ENCODE assay signal across 9 mouse cellular contexts in the genomic region with DNA sequence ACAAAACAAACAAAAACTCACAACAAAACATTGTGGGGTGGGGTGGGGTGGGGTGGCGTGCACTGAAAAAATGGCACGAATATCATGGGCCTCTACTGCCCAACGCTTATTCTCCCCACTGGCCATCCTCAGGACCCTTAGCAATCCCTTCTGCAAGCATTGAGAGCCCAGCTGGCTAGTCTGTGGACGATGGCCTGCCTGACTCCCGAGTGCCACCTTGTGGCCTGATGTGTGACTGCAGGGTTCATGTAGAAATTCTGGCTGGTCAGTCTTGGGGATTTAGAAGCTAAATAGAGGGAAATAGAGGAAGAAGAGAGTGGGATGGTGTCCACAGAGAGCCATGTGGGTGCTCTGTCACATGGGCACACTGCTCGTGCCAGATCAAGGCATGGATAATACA.
DNase-seq lines count a peak whose midpoint lies in the region; ATAC-seq and TF ChIP-seq lines count a peak whose summit lies in the region.
"Had no signal": no experiment of that assay in that cellular context is flagged by ENCODE, and none has a peak within 500 bp of the region (broad histone marks: within the 10 kb centered on the region; RNA-seq: fewer than 3 reads in every experiment).

No protein-coding gene starts in this region.

- no peak for ATAC-seq in CD4-positive, CD25-positive, alpha-beta regulatory T cell, adult 4 months

- DNase-seq in CD4-positive, CD25-positive, alpha-beta regulatory T cell, adult 2 months (ENCODE audit: low read depth, low spot score), result peak; percentile 77
- DNase-seq in NIH3T3 (ENCODE audit: low read depth), result peak; percentile 85
- DNase-seq in cerebellum, postnatal 14 days, result peak; percentile 92 to 93
- peak; percentile 77 for DNase-seq in gastrocnemius, adult 2 months
- peak in 1 of 2 experiments; percentile 85 for DNase-seq in layer of hippocampus, adult 2 months (ENCODE audit: low spot score in 2 of 2)
- peak; percentile 66 for DNase-seq in lung, postnatal 25 days (ENCODE audit: low spot score)
- DNase-seq in right cerebral cortex, postnatal 25 days, result peak; percentile 81

- intact Hi-C loops in gastrocnemius, adult 2 months (cut with DNase I), result loop anchor here (1.0 kb wide), 1 partner anchor 71 kb away; no protein-coding TSS in a partner anchor

- no peak overlapping the region for H3K27ac ChIP-seq in gastrocnemius, adult 2 months
- no peak overlapping the region for H3K27ac ChIP-seq in layer of hippocampus, adult 2 months
- H3K27ac ChIP-seq: lung, embryonic 15.5 days had no signal

- no peak overlapping the region for H3K4me3 ChIP-seq in gastrocnemius, adult 2 months
- H3K4me3 ChIP-seq in layer of hippocampus, adult 2 months, result no peak overlapping the region
- H3K4me3 ChIP-seq: lung, embryonic 15.5 days had no signal

- TF ChIP-seq CTCF in gastrocnemius, adult 2 months (IDR thresholded peaks at IDR 0.05), result peak; percentile 99
- TF ChIP-seq CTCF in layer of hippocampus, adult 2 months (conservative IDR thresholded peaks at IDR 0.05), result peak; percentile 100
